Mouse (Mus musculus) cortical plate, adult 2 months (tissue): Measurements from ENCODE around the gene C9. TPM values are rescaled to one million over a fixed set of nuclear protein-coding genes. Genes with fewer than 3 reads are reported as not detected.

Experiments
- H3K27ac ChIP-seq: fragments of 200-500 bp; 2 replicates; pipeline ENCODE4 v1.5.1; 2012; ENCODE audit warnings: low read length, control low read depth, inconsistent platforms; ENCODE audit not compliant: insufficient read depth
- H3K4me1 ChIP-seq: fragments of 200-500 bp; 2 replicates; pipeline ENCODE4 v1.6.1; 2011; ENCODE audit warnings: low read length; ENCODE audit not compliant: control insufficient read depth, insufficient read depth
- H3K4me3 ChIP-seq: fragments of 200-500 bp; 2 replicates; pipeline ENCODE4 v1.5.1; 2011; ENCODE audit warnings: mild to moderate bottlenecking, low read length, control low read depth; ENCODE audit not compliant: insufficient read depth
- CTCF ChIP-seq: fragments of 200-500 bp; IDR thresholded peaks from 2 replicates; pipeline ENCODE4 v1.5.1; 2011; ENCODE audit warnings: mild to moderate bottlenecking, control low read depth, low read length; ENCODE audit not compliant: insufficient read depth; ENCODE audit errors: extremely low read depth
- POLR2A ChIP-seq: fragments of 200-500 bp; IDR thresholded peaks from 2 replicates; pipeline ENCODE4 v1.6.1; 2011; ENCODE audit warnings: mild to moderate bottlenecking, low read length, control low read depth; ENCODE audit not compliant: insufficient read depth; ENCODE audit errors: extremely low read depth
- polyA plus RNA-seq: library from polyadenylated mRNA; depleted of rRNA; stranded (reverse); fragments of >200 nt; gene quantifications from 2 replicates; pipeline ENCODE4 v1.2.3, GENCODE M21; 2012; rRNA removed

The C9 gene
- polyA plus RNA-seq: not detected in 2 replicates

DNA sequence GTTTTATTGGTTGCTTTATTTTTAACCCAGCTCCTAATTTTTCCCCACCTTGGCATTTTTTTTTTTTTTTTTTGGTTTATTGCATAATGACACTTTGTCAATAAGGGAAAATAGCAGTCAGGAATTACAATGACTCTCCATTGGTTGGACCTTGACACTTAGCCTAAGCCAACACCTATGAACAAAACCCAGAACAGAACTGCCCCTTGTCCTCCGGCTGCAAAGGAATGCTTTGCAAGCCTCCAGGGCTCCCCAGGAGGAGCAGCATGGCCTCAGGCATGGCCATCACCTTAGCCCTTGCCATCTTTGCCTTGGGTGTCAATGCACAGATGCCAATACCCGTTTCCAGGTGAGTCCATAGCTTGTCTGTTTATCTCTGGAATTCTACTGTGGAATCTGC lies at the start of gene C9:
C9 (plus strand) TSS at position 193 of the 400 bp plus-strand sequence.
- no peak for TF ChIP-seq POLR2A
- TF ChIP-seq CTCF: no peak
- H3K4me1 ChIP-seq: no peaks in the 10 kb centered on the region
- H3K27ac ChIP-seq: no peak within 1 kb of the TSS
- H3K4me3 ChIP-seq: no peak within 1 kb of the TSS

DNA sequence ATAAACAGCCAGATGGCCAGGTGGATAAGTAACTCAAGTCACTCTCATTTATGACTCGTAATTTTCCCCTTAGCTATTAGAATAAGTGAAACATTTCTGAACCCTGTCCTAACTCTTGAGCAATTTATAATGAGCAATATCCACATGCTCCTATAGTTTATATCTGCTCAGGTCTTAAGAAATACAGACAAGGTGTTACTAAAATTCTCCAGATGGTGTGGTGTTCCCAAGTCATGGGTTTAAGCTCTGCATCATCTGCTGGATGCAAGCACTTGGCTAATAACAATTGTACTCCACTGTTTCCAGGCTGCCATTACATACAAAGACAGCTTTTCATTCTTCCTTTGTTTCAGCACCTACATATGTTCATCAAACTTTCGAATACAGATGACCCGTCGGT lies 46.9 kb upstream of the C9 start:
- no peak for TF ChIP-seq CTCF
- TF ChIP-seq POLR2A: no peak

DNA sequence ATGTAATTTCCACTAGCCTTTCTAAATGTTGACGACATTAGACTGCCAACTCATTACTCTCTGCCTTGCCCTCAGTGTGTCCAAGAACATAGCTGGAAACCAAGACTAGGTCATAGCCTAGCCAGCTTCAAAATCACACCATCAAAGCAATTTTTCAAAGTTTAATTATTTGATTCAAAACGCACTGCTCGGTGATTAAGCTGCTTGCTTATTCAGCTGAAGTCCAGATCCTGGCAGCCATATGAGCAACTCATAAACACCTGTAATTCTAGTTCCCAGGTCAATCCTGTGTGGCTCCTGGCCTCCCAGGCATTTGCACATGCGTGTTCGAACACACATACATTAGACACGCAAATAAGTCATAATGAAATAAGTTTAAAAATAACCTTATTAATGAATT lies 46.2 kb upstream of the C9 start:
- Histone ChIP-seq H3K27ac (no peak overlapping the region), H3K4me3 (no peak overlapping the region), H3K4me1 (no peaks in the 10 kb centered on the region; the same call in 1 of the 2 replicates)
- no peak for TF ChIP-seq POLR2A
- no peak for TF ChIP-seq CTCF

More for the DNA sequence above, 46.9 kb upstream of the C9 start:
- Histone ChIP-seq H3K4me1 (no peaks in the 10 kb centered on the region), H3K27ac (no peak overlapping the region), H3K4me3 (no peak overlapping the region)

DNA sequence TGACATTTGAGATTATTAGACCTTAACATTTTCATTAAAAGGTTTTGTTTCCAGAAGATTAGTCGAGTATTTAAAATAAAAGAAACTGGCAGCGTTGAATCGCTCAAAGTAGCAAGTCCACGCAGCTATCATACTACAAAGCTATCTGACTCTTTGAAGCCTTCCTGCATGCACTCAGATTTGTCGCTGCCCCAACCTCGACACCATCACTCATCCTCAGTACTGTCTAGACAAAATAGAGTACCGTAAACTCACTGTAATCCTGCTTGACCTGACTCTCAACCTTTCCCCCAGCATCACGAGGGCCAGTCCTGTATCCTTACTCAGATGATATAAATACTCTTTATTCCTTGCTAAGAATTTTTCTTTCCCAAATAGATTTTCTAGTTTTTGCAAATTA lies 45.0 kb upstream of the C9 start:
- no peak for TF ChIP-seq CTCF
- TF ChIP-seq POLR2A: no peak

DNA sequence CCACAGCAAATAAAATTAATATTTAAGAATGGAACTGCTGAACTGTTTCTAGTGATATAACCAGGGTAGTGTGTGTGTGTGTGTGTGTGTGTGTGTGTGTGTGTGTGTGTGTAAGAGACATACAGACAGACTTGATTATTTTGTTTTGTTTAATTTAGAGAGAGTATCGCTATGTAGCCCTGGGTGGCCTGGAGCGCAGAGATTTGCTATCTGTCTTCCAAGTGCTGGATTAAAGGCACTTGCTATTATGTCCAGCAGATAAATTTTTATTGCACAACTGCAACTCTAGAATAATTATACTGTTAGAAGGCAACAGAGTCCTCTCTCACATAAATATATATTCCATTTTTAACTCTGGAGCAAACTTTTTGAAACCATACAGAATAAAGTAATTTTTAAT lies 42.7 kb upstream of the C9 start:
- peaks cover 2% of the 10 kb centered on the region; the same call in 1 of the 2 replicates for H3K4me1 ChIP-seq
- no peak overlapping the region for H3K27ac ChIP-seq
- no peak overlapping the region for H3K4me3 ChIP-seq
- TF ChIP-seq CTCF (no peak), POLR2A (no peak)

More for the DNA sequence above, 45.0 kb upstream of the C9 start:
- peaks cover 2% of the 10 kb centered on the region; the same call in 1 of the 2 replicates for H3K4me1 ChIP-seq
- H3K27ac ChIP-seq: no peak overlapping the region
- H3K4me3 ChIP-seq: no peak overlapping the region

DNA sequence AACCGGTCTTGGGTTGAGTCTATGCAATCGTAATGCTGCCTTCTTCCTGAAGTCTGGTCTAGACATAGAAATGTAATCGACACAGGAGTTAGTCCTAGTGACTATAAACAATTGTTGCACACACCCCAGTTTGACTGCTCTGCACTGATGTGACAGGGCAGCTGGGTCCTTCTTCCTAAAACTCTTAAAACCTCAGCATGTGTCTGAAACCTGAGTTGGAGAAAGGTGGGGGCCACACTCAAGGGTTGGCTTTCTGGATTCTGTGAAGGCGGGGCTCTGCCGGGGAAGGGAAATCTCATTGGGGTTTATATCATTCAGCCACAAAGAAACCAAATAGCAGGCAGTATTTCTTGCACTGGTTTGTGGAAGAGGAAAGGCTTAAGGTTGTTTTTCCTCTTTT lies 41.0 kb upstream of the C9 start:
- no peak overlapping the region for H3K4me3 ChIP-seq
- H3K4me1 ChIP-seq: peaks cover 2% of the 10 kb centered on the region; the same call in 1 of the 2 replicates
- no peak overlapping the region for H3K27ac ChIP-seq
- TF ChIP-seq POLR2A (no peak), CTCF (no peak)

DNA sequence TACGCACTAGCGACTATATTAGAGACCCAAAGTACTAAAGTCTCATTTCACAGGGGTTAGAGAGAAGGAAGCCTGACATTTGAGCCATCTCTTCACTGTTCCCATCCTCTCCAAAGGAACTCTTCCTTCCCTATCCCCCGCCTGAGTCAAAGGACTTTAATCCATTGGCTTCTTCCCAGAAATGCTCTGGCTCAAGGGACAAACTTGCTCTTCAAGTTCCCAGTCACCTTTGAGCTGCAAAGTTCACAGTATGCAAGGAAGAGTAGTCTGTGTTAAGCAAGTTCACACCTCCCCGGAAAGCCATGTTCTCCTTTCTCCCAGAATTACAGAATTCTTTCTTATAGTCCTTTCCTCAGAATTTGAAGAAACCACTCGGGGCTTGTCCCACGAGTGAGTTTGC lies 38.4 kb upstream of the C9 start:
- TF ChIP-seq POLR2A: no peak
- TF ChIP-seq CTCF: no peak
- no peak overlapping the region for H3K4me3 ChIP-seq
- H3K4me1 ChIP-seq: peaks cover 2% of the 10 kb centered on the region; the same call in 1 of the 2 replicates
- no peak overlapping the region for H3K27ac ChIP-seq

DNA sequence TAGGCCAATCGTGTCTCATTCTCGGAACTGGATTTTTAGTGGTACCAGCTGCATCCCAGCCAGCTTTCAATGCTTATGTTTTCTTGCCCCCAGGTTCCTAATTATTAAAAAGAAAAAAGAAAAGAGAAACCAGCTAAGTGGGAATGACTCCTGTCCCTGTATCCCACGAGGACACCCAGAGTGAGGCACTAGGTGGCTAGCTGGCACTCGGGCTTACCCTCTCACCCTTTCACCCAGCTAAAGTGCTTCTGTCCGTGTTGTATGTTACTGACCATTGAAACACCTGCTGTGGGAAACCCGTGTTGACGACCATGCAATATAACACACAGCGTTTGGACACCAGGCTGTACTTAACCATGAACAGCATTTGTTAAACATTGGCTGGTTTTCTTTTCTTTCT lies 36.1 kb upstream of the C9 start:
- TF ChIP-seq POLR2A (no peak), CTCF (no peak)
- Histone ChIP-seq H3K4me3 (no peak overlapping the region), H3K4me1 (peaks cover under 1% of the 10 kb centered on the region; the same call in 1 of the 2 replicates), H3K27ac (no peak overlapping the region)

DNA sequence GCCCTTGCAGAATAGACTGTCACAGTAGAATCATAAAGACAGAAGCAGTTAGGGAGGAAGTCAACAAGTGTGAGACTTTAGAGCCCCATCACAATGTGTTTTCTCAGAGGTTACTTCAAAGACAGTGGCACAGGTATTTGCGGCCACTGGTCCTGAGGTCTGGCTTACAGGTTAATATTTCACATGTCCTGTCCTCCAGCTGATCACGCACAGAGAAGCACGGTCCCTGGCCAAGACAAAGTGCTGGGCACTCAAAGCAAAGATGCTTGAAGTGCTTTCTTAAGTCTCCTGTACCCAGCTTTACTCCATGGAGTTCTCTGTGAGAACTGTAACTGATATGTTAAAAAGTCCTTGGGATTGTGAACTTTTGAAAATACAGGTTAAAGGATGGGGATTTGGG lies 35.0 kb upstream of the C9 start:
- no peak for TF ChIP-seq CTCF
- no peak for TF ChIP-seq POLR2A
- no peak overlapping the region for H3K4me3 ChIP-seq
- no peaks in the 10 kb centered on the region; the same call in 1 of the 2 replicates for H3K4me1 ChIP-seq
- H3K27ac ChIP-seq: no peak overlapping the region

DNA sequence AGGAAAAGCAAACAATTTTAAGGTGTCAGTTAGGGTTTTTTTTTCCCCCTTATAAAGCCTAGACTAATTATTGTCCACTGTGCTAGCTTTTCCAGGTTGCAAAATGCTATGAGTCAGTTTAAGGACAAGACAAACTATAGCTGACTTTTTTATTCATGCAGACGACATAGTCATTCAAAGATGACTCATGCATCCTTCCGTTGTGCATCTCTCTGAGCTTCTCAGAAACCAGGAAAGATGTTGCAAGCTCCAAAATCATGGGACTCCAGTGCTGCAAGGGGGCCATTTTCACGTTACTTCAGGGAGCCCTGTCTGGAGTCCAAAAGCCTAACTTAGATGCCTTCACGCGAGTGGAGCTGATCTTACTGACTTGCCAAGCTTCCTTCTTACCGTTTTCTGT lies 33.8 kb upstream of the C9 start:
- no peak for TF ChIP-seq CTCF
- TF ChIP-seq POLR2A: no peak
- no peak overlapping the region for H3K27ac ChIP-seq
- H3K4me3 ChIP-seq: no peak overlapping the region
- no peaks in the 10 kb centered on the region; the same call in 1 of the 2 replicates for H3K4me1 ChIP-seq

DNA sequence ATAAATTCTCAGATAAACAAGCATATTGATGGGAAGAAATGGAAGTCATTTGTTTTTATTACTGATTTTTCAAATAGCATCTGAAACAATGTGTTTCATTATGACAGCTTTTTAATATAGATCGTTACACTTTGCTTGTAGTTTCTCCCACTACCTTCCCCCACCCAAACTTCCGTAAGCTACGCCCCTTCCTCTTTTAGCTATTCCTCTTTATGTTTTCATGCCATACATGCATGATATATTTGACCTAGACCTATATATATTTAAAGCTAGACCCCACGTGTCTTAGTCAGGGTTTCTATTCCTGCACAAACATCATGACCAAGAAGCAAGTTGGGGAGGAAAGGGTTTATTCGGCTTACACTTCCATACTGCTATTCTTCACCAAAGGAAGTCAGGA lies 29.8 kb upstream of the C9 start:
- Histone ChIP-seq H3K4me1 (no peaks in the 10 kb centered on the region; the same call in 1 of the 2 replicates), H3K27ac (no peak overlapping the region), H3K4me3 (no peak overlapping the region)
- TF ChIP-seq CTCF (no peak), POLR2A (no peak)
